Mouse (Mus musculus) midbrain, postnatal 0 days (tissue): ENCODE results near the gene Kmt5c. TPM values are rescaled to one million over a fixed set of nuclear protein-coding genes. Genes with fewer than 3 reads are reported as not detected.

Source experiments
- ATAC-seq: fragments of 200-750 bp; cut with Nextera tagmentation; 2 replicates; pipeline ENCODE4 v1.8.0; 2017; ENCODE audit warnings: moderate number of reproducible peaks, mild to moderate bottlenecking, moderate TSS enrichment, moderate library complexity; ENCODE audit not compliant: low FRiP score
- DNase-seq: peaks from one replicate; pipeline ENCODE4 v3.0.0-alpha.2; 2015; ENCODE audit warnings: low spot score
- H3K27ac ChIP-seq: fragments of 300-500 bp; sonication (generic); 2 replicates; pipeline ENCODE4 v1.5.1; 2014; ENCODE audit warnings: low read depth, mild to moderate bottlenecking, low read length, mixed read lengths
- H3K27me3 ChIP-seq: fragments of 300-500 bp; sonication (generic); 2 replicates; pipeline ENCODE4 v1.6.1; 2014; ENCODE audit warnings: low read length, control low read depth, mixed read lengths; ENCODE audit not compliant: insufficient read depth
- H3K36me3 ChIP-seq: fragments of 300-500 bp; sonication (generic); 2 replicates; pipeline ENCODE4 v1.6.1; 2014; ENCODE audit warnings: low read length, control low read depth, mixed read lengths; ENCODE audit not compliant: insufficient read depth
- H3K4me1 ChIP-seq: fragments of 300-500 bp; sonication (generic); 2 replicates; pipeline ENCODE4 v1.6.1; 2014; ENCODE audit warnings: mild to moderate bottlenecking, control low read depth, antibody characterized with exemption, low read length, mixed read lengths; ENCODE audit not compliant: insufficient read depth
- H3K4me2 ChIP-seq: fragments of 300-500 bp; sonication (generic); 2 replicates; pipeline ENCODE4 v1.6.1; 2014; ENCODE audit warnings: low read depth, mild to moderate bottlenecking, low read length, mixed read lengths; ENCODE audit not compliant: poor library complexity, severe bottlenecking
- H3K4me3 ChIP-seq: fragments of 300-500 bp; sonication (generic); 2 replicates; pipeline ENCODE4 v1.5.1; 2014; ENCODE audit warnings: low read depth, mild to moderate bottlenecking, low read length, moderate library complexity
- H3K9ac ChIP-seq: fragments of 300-500 bp; sonication (generic); replicated peaks from 2 replicates; pipeline ENCODE4 v1.6.1; 2014; ENCODE audit warnings: mild to moderate bottlenecking, low read length, moderate library complexity, mixed read lengths; ENCODE audit not compliant: poor library complexity, severe bottlenecking
- H3K9me3 ChIP-seq: fragments of 300-500 bp; sonication (generic); 2 replicates; pipeline ENCODE4 v1.6.1; 2016; ENCODE audit warnings: low read length, control low read depth
- CTCF ChIP-seq: IDR thresholded peaks from 2 replicates; pipeline ENCODE4 v1.5.1; 2016; ENCODE audit warnings: antibody characterized with exemption, mild to moderate bottlenecking
- WGBS: fragments of 180-500 bp; shearing (Covaris S2); extraction: QIAGEN DNeasy Blood & Tissue Kit; methylation state at CpG from one replicate; pipeline ENCODE4 v1.1.7; 2014; 5-methylcytosine and 5-hydroxymethylcytosine counted together
- polyA plus RNA-seq: library from polyadenylated mRNA; unstranded; fragments of >200 nt; fragmentation: Nextera tagmentation; extraction: Ambion mirVana; gene quantifications from 2 replicates; pipeline ENCODE4 v1.2.1, GENCODE M21; 2015
- total RNA-seq: library from RNA; depleted of rRNA; stranded (reverse); fragments of >200 nt; gene quantifications from 2 replicates; pipeline ENCODE4 v1.2.3, GENCODE M21; 2014

Gene Kmt5c
- total and polyA plus RNA-seq, 2 experiments from 2014 or later = 33.1 to 48.8 TPM

DNA sequence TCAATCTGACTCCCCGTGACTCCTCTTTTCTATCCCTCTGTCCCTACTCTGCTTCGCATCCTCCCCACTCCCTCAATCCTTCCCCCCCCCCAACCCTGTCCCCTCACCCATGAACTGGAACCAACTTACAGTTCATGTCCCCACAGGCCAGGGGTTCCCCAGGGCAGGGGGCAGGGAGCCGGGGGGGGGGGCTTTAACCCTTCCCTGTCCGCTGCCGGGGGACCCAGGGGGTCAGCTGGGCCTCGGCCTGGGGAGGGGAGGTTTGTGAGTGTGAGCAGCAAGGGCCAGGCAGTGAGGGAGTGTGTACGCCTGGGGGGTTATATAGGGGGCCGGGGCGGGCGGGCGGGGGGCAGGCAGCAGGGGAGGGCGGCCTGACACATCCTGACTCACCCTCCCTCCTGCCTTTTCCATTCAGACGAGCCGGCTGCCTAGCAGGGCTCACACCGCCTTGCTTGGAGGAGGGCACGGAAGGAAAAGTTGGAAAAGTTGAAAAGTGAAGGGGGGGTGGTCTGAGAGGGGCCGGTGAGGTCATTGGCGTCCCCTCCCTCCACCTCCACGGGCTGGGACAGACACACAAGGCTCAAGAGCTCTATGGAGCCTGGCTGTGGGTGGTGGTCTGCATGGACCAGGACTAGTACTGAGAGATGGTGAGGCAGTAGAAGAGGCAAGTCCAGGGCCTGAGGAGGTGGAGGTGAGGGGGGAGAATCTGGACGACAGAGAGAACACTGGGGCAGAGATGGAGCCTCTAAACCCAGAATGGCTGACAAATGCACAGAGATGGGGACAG is 38.1 kb downstream of the Kmt5c start:
- Histone ChIP-seq H3K4me1 (no peaks in the 10 kb centered on the region), H3K36me3 (no peaks in the 10 kb centered on the region), H3K27ac (no peak overlapping the region), H3K27me3 (peaks cover 40% of the 10 kb centered on the region), H3K4me3 (no peak overlapping the region), H3K9me3 (no peaks in the 10 kb centered on the region), H3K9ac (no peak overlapping the region; the same call in 1 of the 2 replicates), H3K4me2 (no peak overlapping the region)
- ATAC-seq (no peak), DNase-seq (no peak)
- 2% methylated on average over 15 of the region's 20 CpGs for WGBS
- TF ChIP-seq CTCF = no peak

DNA sequence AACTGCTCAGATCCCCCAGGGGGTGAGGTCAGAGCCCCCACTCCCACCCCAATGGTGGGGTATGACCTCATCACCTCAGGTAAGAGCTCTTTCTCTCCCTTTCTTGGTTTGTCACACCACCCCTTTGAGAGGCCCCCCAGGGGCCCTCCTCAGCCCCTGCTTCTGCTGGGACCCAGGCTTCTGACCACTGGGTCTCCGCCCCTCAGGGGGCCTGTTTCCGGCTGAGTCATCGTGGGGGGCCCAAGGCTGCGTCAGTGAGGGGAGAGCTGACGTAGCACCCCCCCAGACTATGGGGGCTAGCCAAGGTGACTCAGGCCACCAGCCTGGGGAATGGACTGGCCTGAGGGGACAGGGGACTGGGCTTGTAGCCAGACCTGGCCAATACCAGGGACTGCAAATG is 40.0 kb downstream of the Kmt5c start:
- ATAC-seq (no peak; the same call in 1 of the 2 replicates), DNase-seq (no peak)
- H3K27ac ChIP-seq = no peak overlapping the region
- no peak overlapping the region for H3K4me3 ChIP-seq
- no peak overlapping the region for H3K9ac ChIP-seq
- H3K4me1 ChIP-seq = no peaks in the 10 kb centered on the region
- no peaks in the 10 kb centered on the region for H3K9me3 ChIP-seq
- no peak for TF ChIP-seq CTCF
- peaks cover 40% of the 10 kb centered on the region for H3K27me3 ChIP-seq
- WGBS = 49% methylated on average over 5 of the region's 5 CpGs
- no peak overlapping the region for H3K4me2 ChIP-seq
- peaks cover 3% of the 10 kb centered on the region; the same call in 1 of the 2 replicates for H3K36me3 ChIP-seq

DNA sequence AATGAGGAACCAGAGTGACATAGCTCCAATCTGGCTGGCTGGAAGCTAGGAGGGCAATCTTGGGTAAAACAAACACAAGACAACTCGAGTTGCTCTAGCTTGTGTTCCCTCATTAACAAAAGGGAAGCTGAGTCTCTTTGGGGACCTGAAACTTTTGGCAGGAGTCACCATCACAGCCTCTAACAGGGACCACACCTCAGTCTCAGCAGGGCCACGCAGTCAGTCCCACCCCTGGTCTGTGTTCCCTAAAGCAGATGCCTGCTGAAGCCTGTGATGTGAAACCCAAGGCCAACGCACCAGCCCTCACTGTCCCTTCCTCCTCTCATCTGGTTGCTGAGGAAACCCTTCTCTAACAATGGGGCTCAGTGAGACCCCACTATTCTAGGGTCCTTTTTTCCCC is 42.2 kb downstream of the Kmt5c start:
- ATAC-seq = no peak
- 50% methylated on average over 3 of the region's 3 CpGs for WGBS

DNA sequence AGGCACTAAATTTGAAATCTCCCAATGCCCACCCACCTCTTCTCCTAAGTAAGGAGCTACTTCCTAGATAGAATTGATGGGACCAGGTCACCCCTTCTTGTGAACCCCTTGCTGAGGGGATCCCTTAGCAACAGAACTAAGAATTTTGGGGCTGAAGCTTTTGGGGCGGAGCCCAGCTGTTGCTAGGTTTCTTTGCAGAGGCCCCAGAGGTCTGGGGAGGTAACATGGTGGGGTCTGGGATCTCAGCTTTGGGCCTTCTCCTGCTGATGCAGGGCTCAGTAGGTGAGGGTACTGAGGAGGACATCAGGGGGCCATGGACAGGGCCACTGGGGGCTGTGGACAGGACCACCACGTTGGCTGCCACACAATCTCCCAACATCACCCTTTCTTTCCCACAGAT is 42.8 kb downstream of the Kmt5c start, which contains the start of the genes Il11 and Tmem190:
TSS of gene Il11 (minus strand) at position 101 of the 400 bp plus-strand sequence.
TSS of gene Tmem190 (plus strand) at position 179 of the 400 bp plus-strand sequence.
- H3K4me1 ChIP-seq = no peaks in the 10 kb centered on the region
- ATAC-seq (no peak), DNase-seq (no peak)
- no peak within 1 kb of the TSS for H3K9ac ChIP-seq
- H3K9me3 ChIP-seq = no peaks in the 10 kb centered on the region
- WGBS = 83% methylated on average over 2 of the region's 2 CpGs
- no peak within 1 kb of the TSS for H3K4me2 ChIP-seq
- no peak within 1 kb of the TSS for H3K4me3 ChIP-seq
- H3K27ac ChIP-seq = no peak within 1 kb of the TSS
- peaks cover 15% of the 10 kb centered on the region; the same call in 1 of the 2 replicates for H3K27me3 ChIP-seq
- no peak for TF ChIP-seq CTCF
- H3K36me3 ChIP-seq = peaks cover 3% of the 10 kb centered on the region; the same call in 1 of the 2 replicates

More for the DNA sequence above, 42.2 kb downstream of the Kmt5c start:
- DNase-seq = no peak
- Histone ChIP-seq H3K9me3 (no peaks in the 10 kb centered on the region), H3K27ac (no peak overlapping the region), H3K9ac (no peak overlapping the region), H3K36me3 (peaks cover 3% of the 10 kb centered on the region; the same call in 1 of the 2 replicates), H3K4me2 (no peak overlapping the region), H3K4me3 (no peak overlapping the region), H3K4me1 (no peaks in the 10 kb centered on the region), H3K27me3 (peaks cover 21% of the 10 kb centered on the region)
- no peak for TF ChIP-seq CTCF

DNA sequence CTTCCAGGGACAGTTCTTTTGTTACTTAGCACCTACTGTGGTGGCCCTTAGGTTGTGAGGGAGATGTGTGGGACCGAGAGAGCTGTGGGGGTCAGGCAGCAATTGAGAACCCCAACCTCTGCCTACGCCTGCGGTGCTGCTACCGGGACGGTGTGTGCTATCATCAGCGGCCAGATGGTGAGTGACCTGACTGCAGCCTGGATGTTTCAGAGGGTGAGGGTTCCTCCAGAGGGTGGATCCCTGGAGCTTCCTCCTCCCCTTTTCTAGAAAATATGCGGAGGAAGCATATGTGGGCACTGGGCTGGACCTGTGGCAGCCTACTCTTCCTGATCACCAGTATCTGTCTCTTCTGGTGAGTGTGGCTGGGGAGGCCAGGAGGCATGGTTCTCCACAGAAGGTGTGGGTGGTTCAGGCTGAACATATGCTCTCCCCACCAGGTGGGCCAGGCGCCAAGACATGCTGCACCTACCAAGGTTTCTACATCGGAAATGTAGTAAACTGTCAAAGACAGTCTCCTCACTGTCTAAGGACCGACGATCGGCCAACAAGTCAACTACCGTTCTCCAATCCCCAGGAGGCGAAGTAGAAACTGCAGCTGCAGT is 43.9 kb downstream of the Kmt5c start:
- no peak for DNase-seq
- Histone ChIP-seq H3K36me3 (peaks cover 3% of the 10 kb centered on the region; the same call in 1 of the 2 replicates), H3K4me3 (no peak overlapping the region), H3K27ac (no peak overlapping the region), H3K27me3 (peaks cover 5% of the 10 kb centered on the region; the same call in 1 of the 2 replicates), H3K9ac (no peak overlapping the region), H3K9me3 (no peaks in the 10 kb centered on the region), H3K4me2 (no peak overlapping the region), H3K4me1 (0 out of 2 replicates have a peak, but pooled peaks cover 3% of the 10 kb centered on the region)
- no peak for TF ChIP-seq CTCF
- WGBS = 83% methylated on average over 14 of the region's 14 CpGs
- ATAC-seq = no peak
